8 mouse cellular contexts compared by ENCODE assay signal in genomic region chr2:44927482-44927811, GRCm38 (mm10). TPM values are rescaled to one million over a fixed set of nuclear protein-coding genes. Genes with fewer than 3 reads are reported as not detected.
DNase-seq lines count a peak whose midpoint lies in the region; ATAC-seq and TF ChIP-seq lines count a peak whose summit lies in the region.

TSS of gene Gtdc1 (minus strand) at chr2:44927657.

- TF ChIP-seq EP300 in MEL (IDR thresholded peaks at IDR 0.05; ENCODE audit: low read depth in 1 of 2, low read length in 2 of 2): no peak

- peak within 1 kb of the TSS; percentile 97 for H3K9ac ChIP-seq in MEL (ENCODE audit: control insufficient read depth, low read depth, low read length, poor library complexity, severe bottlenecking)
- H3K9ac ChIP-seq in forebrain, embryonic 16.5 days (replicated peaks; ENCODE audit: low read depth, low read length): peak within 1 kb of the TSS; percentile 79
- peak within 1 kb of the TSS; percentile 72 for H3K9ac ChIP-seq in hindbrain, embryonic 15.5 days

- H3K4me1 ChIP-seq in MEL (ENCODE audit: control insufficient read depth in 1 of 2, insufficient read depth in 2 of 2, low read length in 2 of 2): peaks cover 10 to 13% of the 10 kb centered on the region in 2 experiments
- H3K4me1 ChIP-seq in forebrain, embryonic 16.5 days (replicated peaks; ENCODE audit: control insufficient read depth, insufficient read depth, low read length): 0 out of 2 replicates have a peak, but pooled peaks cover 6% of the 10 kb centered on the region
- peaks cover 8% of the 10 kb centered on the region for H3K4me1 ChIP-seq in hindbrain, embryonic 15.5 days (replicated peaks)

- ATAC-seq in frontal cortex, adult (ENCODE audit: low TSS enrichment): peak; percentile 6; the same call in 1 of the 2 replicates
- no peak for ATAC-seq in forebrain, embryonic 16.5 days
- no peak; the same call in 1 of the 2 replicates for ATAC-seq in hindbrain, embryonic 15.5 days (ENCODE audit: low FRiP score, low read depth)

- DNase-seq in frontal cortex, postnatal 10 days (ENCODE audit: low spot score in 2 of 2): no peak
- no peak for DNase-seq in MEL (ENCODE audit: low read depth, low spot score)
- no peak for DNase-seq in cerebellum, adult 11-12 months
- no peak for DNase-seq in kidney, adult 11 months

- peak within 1 kb of the TSS; percentile 83 for H3K4me2 ChIP-seq in forebrain, embryonic 16.5 days (ENCODE audit: low read length)
- peak within 1 kb of the TSS; percentile 84 for H3K4me2 ChIP-seq in hindbrain, embryonic 15.5 days

- no peaks in the 10 kb centered on the region for H3K27me3 ChIP-seq in MEL (ENCODE audit: control insufficient read depth in 1 of 2, insufficient read depth in 2 of 2, low read length in 2 of 2)
- H3K27me3 ChIP-seq in forebrain, embryonic 16.5 days (replicated peaks; ENCODE audit: control insufficient read depth, insufficient read depth, low read length): no peaks in the 10 kb centered on the region
- no peaks in the 10 kb centered on the region for H3K27me3 ChIP-seq in hindbrain, embryonic 15.5 days

- H3K4me3 ChIP-seq in MEL (ENCODE audit: control insufficient read depth in 1 of 2, insufficient read depth in 1 of 2, low read depth in 2 of 2, low read length in 2 of 2) (peak within 1 kb of the TSS; percentile 92 to 98), macrophage (ENCODE audit: inconsistent target) (peak within 1 kb of the TSS; percentile 74)
- H3K4me3 ChIP-seq in forebrain, embryonic 16.5 days (replicated peaks; ENCODE audit: low read length): peak within 1 kb of the TSS; percentile 67
- peak within 1 kb of the TSS; percentile 82 for H3K4me3 ChIP-seq in hindbrain, embryonic 15.5 days

- no peak for TF ChIP-seq CTCF in MEL (IDR thresholded peaks at IDR 0.05 in 2 of 3, conservative IDR thresholded peaks at IDR 0.05 in 1 of 3; ENCODE audit: control insufficient read depth in 1 of 3, insufficient read depth in 1 of 3, low read depth in 2 of 3, low read length in 3 of 3, poor library complexity in 1 of 3, severe bottlenecking in 1 of 3)

- WGBS in forebrain, embryonic 16.5 days: under 1% methylated on average over 27 of the region's 27 CpGs
- under 1% methylated on average over 26 of the region's 27 CpGs for WGBS in hindbrain, embryonic 15.5 days
- WGBS in macrophage (ENCODE audit: missing documents): 1% methylated on average over 21 of the region's 27 CpGs

- H3K79me2 ChIP-seq in MEL (ENCODE audit: control insufficient read depth, insufficient read depth, low read length, poor library complexity) (peaks cover 5% of the 10 kb centered on the region; the same call in 1 of the 2 replicates), macrophage (ENCODE audit: inconsistent target) (peaks cover 14% of the 10 kb centered on the region; the same call in 1 of the 2 replicates)

- no peak for TF ChIP-seq RAD21 in MEL (IDR thresholded peaks at IDR 0.05; ENCODE audit: low read depth, low read length)

- peak in 1 of 2 experiments; percentile 70; a peak in 1 of 4 replicates for TF ChIP-seq POLR2A in MEL (IDR thresholded peaks at IDR 0.05; ENCODE audit: control insufficient read depth in 1 of 2, insufficient read depth in 1 of 2, low read depth in 1 of 2, low read length in 2 of 2, poor library complexity in 1 of 2)

- peak within 1 kb of the TSS; percentile 92 for H3K27ac ChIP-seq in MEL (ENCODE audit: control insufficient read depth, low read depth, low read length)
- H3K27ac ChIP-seq in forebrain, embryonic 16.5 days (ENCODE audit: low read length): peak within 1 kb of the TSS; percentile 89
- H3K27ac ChIP-seq in hindbrain, embryonic 15.5 days (replicated peaks): peak within 1 kb of the TSS; percentile 93
- peak within 1 kb of the TSS; percentile 76 for H3K27ac ChIP-seq in macrophage

- H3K36me3 ChIP-seq in MEL (ENCODE audit: control insufficient read depth in 1 of 2, insufficient read depth in 2 of 2, low read length in 2 of 2) (peaks cover 0 to 26% of the 10 kb centered on the region in 2 experiments; a peak in 2 of 4 replicates), macrophage (ENCODE audit: inconsistent target) (no peaks in the 10 kb centered on the region)
- no peaks in the 10 kb centered on the region for H3K36me3 ChIP-seq in forebrain, embryonic 16.5 days (ENCODE audit: control insufficient read depth, insufficient read depth)
- no peaks in the 10 kb centered on the region for H3K36me3 ChIP-seq in hindbrain, embryonic 15.5 days

- H3K9me3 ChIP-seq in MEL (replicated peaks; ENCODE audit: insufficient read depth, low read length): no peaks in the 10 kb centered on the region
- no peaks in the 10 kb centered on the region for H3K9me3 ChIP-seq in forebrain, embryonic 16.5 days (ENCODE audit: control insufficient read depth, low read length)
- H3K9me3 ChIP-seq in hindbrain, embryonic 15.5 days: no peaks in the 10 kb centered on the region

TF ChIP-seq in MEL, 35 proteins besides CTCF, POLR2A, EP300 and RAD21:
- 0 out of 2 replicates have a peak, but pooled peaks have one; percentile 9 for TF ChIP-seq ELF1 (IDR thresholded peaks at IDR 0.05; ENCODE audit: low read depth, low read length)
- no peak for TF ChIP-seq MAFK (IDR thresholded peaks at IDR 0.05; ENCODE audit: borderline replicate concordance, low read depth, low read length)
- peak; percentile 48; the same call in 1 of the 2 replicates for TF ChIP-seq MAX (IDR thresholded peaks at IDR 0.05; ENCODE audit: low read length)

RNA-seq across cellular contexts. Expression of gene Gtdc1, which starts in this region (rescaled TPM):
- 7.2 and 8.2 TPM in 2 replicates for total RNA-seq in MEL (2012; rRNA removed)
- polyA plus RNA-seq in MEL (2012; ENCODE audit: insufficient read depth in 1 of 2, insufficient read length in 2 of 2, low read depth in 1 of 2, low replicate concordance in 2 of 2, missing spikeins in 1 of 2) (10 to 100 TPM in 1 of 2 experiments, not detected in 1; 14.3 TPM), macrophage (2018) (15.2 to 28.8 TPM (median 15.9 TPM) in 3 replicates)
- polyA plus RNA-seq in forebrain, embryonic 16.5 days (2015; fragmentation: Nextera tagmentation; extraction: Ambion mirVana): 30.2 and 34.9 TPM in 2 replicates
- 19.2 and 21.0 TPM in 2 replicates for polyA plus RNA-seq in hindbrain, embryonic 15.5 days (2015; fragmentation: Nextera tagmentation; extraction: Ambion mirVana)
- total RNA-seq in macrophage (2018; cell fraction: chromatin; rRNA removed): 100 to 1,000 TPM in 3 of 26 experiments, 10 to 100 TPM in 23; 43.0 to 159 (median 83.9) TPM
- 10 to 100 TPM; 17.2 to 31.5 (median 23.7) TPM for total RNA-seq in macrophage (2018; cell fraction: cytosol; rRNA removed)
- total RNA-seq in macrophage (2018; cell fraction: nucleus; rRNA removed): 100 to 1,000 TPM in 1 of 26 experiments, 10 to 100 TPM in 25; 42.8 to 102 (median 65.8) TPM
